Mouse (Mus musculus) cerebellum, adult 2 months (tissue): ENCODE measurements around the gene Mlxip. TPM values are rescaled to one million over a fixed set of nuclear protein-coding genes. Genes with fewer than 3 reads are reported as not detected.

Experiments
- DNase-seq, 2 experiments: peaks; one replicate each; pipeline ENCODE4 v3.0.0; 2021
- H3K27ac ChIP-seq: fragments of 200-500 bp; 2 replicates; pipeline ENCODE4 v1.5.1; 2012; ENCODE audit warnings: low read length, control low read depth, inconsistent platforms; ENCODE audit not compliant: insufficient read depth
- H3K27me3 ChIP-seq: fragments of 200-500 bp; 2 replicates; pipeline ENCODE4 v1.6.1; 2012; ENCODE audit warnings: inconsistent platforms, mild to moderate bottlenecking, low read length, moderate library complexity; ENCODE audit not compliant: control insufficient read depth, insufficient read depth
- H3K4me1 ChIP-seq: fragments of 200-500 bp; 2 replicates; pipeline ENCODE4 v1.6.1; 2011; ENCODE audit warnings: low read length; ENCODE audit not compliant: control insufficient read depth, insufficient read depth
- H3K4me3 ChIP-seq: fragments of 200-500 bp; replicated peaks from 2 replicates; pipeline ENCODE3; 2011; ENCODE audit warnings: mild to moderate bottlenecking, low read depth, low read length, control low read depth; ENCODE audit not compliant: insufficient read depth
- CTCF ChIP-seq: fragments of 200-500 bp; IDR thresholded peaks from 2 replicates; pipeline ENCODE4 v1.5.1; 2011; ENCODE audit warnings: low read depth, mild to moderate bottlenecking, control low read depth, low read length, moderate library complexity, borderline replicate concordance; ENCODE audit not compliant: insufficient read depth
- POLR2A ChIP-seq: fragments of 200-500 bp; IDR thresholded peaks from 2 replicates; pipeline ENCODE4 v1.6.1; 2011; ENCODE audit warnings: low read length, control low read depth, borderline replicate concordance; ENCODE audit not compliant: insufficient read depth
- WGBS: fragments of 180-500 bp; shearing (Covaris S2); methylation state at CpG from one replicate; pipeline ENCODE4 v1.1.7; 2018; 5-methylcytosine and 5-hydroxymethylcytosine counted together
- polyA plus RNA-seq: library from polyadenylated mRNA; depleted of rRNA; stranded (reverse); fragments of >200 nt; gene quantifications from 2 replicates; pipeline ENCODE4 v1.2.3, GENCODE M21; 2012

The Mlxip gene
- polyA plus RNA-seq, 1 experiment, result 21.7 TPM

GRCm38 (mm10) chr5:123439312-123439711, 44.7 kb downstream of the Mlxip start:
- no peak for DNase-seq
- H3K4me3 ChIP-seq, result no peak overlapping the region
- H3K4me1 ChIP-seq, result peaks cover 7% of the 10 kb centered on the region
- no peak overlapping the region for H3K27ac ChIP-seq
- TF ChIP-seq CTCF, result no peak
- TF ChIP-seq POLR2A, result no peak
- WGBS, result 69% methylated on average over 1 of the region's 1 CpGs
- no peaks in the 10 kb centered on the region for H3K27me3 ChIP-seq

DNA sequence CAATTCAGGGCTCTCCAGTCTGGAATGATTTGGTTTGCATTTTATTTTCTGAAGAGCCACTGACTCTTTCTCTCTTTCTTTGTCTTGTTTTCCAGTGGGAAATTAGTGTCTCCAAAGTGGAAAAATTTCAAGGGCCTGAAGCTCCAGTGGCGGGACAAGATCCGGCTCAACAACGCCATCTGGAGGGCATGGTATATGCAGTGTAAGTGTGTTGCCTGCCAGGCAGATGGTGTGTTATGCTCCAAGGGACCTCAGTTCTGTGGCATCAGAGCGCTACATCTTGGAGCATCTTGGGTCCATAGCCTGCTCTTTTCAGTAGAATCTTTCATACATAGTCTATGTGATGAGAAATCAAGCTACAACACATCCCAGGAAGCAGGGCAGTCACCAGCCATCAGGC, 45.3 kb downstream of the Mlxip start:
- 60% methylated on average over 4 of the region's 4 CpGs for WGBS
- peak; percentile 48; the same call in 1 of the 2 replicates for TF ChIP-seq CTCF
- TF ChIP-seq POLR2A, result no peak
- H3K4me1 ChIP-seq, result peaks cover 7% of the 10 kb centered on the region
- no peak overlapping the region for H3K27ac ChIP-seq
- DNase-seq, result peak; percentile 40 to 51
- no peak overlapping the region for H3K4me3 ChIP-seq
- no peaks in the 10 kb centered on the region for H3K27me3 ChIP-seq

GRCm38 (mm10) chr5:123440664-123441063, 46.1 kb downstream of the Mlxip start:
- no peak for DNase-seq
- H3K4me3 ChIP-seq, result no peak overlapping the region
- 46% methylated on average over 4 of the region's 4 CpGs for WGBS
- H3K27ac ChIP-seq, result no peak overlapping the region
- no peaks in the 10 kb centered on the region for H3K27me3 ChIP-seq
- no peak for TF ChIP-seq POLR2A
- TF ChIP-seq CTCF, result peak; percentile 18; the same call in 1 of the 2 replicates
- peaks cover 6% of the 10 kb centered on the region for H3K4me1 ChIP-seq

- Histone ChIP-seq H3K4me3 (no peak overlapping the region), H3K27me3 (no peaks in the 10 kb centered on the region), H3K27ac (no peak overlapping the region), H3K4me1 (peaks cover 3% of the 10 kb centered on the region; the same call in 1 of the 2 replicates)
- no peak for DNase-seq
- TF ChIP-seq POLR2A (no peak), CTCF (no peak)
- 95% methylated on average over 3 of the region's 3 CpGs for WGBS
Measured at GRCm38 (mm10) chr5:123442283-123442682, 47.7 kb downstream of the Mlxip start.

DNA sequence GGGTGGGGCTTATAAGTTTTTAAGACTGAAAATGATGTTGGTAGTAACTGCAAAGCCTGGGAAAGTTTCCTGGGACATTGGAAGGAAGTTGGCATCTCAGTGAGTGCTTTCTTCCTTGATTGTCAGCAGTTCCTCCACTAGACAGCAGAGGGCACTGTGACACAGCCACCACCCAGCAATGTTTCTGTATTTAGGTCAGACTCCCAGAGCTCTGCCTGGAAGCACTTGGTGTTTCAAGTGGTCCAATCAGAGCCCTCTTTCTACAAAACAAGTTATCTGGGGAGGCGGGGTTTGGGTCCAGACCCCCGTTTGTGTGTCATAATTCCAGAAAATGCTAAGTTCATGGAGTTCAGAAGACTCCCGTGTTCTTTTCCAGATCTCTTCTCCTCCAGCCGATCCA, 49.5 kb downstream of the Mlxip start:
- peak; percentile 70 to 77 for DNase-seq
- no peak overlapping the region for H3K27ac ChIP-seq
- TF ChIP-seq CTCF (peak; percentile 86), POLR2A (no peak)

DNA sequence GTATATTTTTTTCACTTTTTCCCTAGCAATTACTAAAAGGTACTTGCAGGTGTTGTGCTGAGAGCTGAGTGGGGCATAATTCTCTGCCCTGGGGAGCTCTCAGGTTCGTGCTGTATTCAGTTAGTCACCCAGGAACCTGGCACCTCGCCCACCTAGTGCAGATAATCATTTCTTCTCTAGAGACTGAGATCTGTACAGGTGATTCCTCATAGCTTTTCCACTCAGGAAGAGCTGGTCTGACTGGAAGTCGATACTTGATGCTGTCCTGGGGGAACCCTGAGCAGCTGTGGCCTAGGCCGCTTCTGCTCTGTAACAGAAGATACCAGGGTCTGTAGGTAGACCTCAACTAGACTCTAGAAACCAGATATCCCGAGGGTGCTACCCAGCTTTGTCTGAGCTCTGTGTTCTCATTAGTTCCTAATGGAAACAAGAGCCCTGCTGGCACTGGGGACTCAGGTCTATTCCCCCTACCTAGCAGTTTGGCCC, 50.3 kb downstream of the Mlxip start:
- TF ChIP-seq POLR2A, result no peak
- TF ChIP-seq CTCF, result no peak
- H3K27me3 ChIP-seq, result no peaks in the 10 kb centered on the region
- WGBS, result 83% methylated on average over 5 of the region's 5 CpGs

More for the DNA sequence above, 49.5 kb downstream of the Mlxip start:
- no peak overlapping the region for H3K4me3 ChIP-seq
- H3K4me1 ChIP-seq, result no peaks in the 10 kb centered on the region
- 43% methylated on average over 4 of the region's 4 CpGs for WGBS
- no peaks in the 10 kb centered on the region for H3K27me3 ChIP-seq

GRCm38 (mm10) chr5:123451886-123452285, 57.3 kb downstream of the Mlxip start:
- TF ChIP-seq CTCF (no peak), POLR2A (no peak)
- Histone ChIP-seq H3K27ac (no peak overlapping the region), H3K4me3 (no peak overlapping the region), H3K27me3 (no peaks in the 10 kb centered on the region), H3K4me1 (no peaks in the 10 kb centered on the region)
- whole genome bisulfite sequencing, result 91% methylated on average over 7 of the region's 7 CpGs
- no peak for DNase-seq

More for the DNA sequence above, 50.3 kb downstream of the Mlxip start:
- DNase-seq, result no peak
- Histone ChIP-seq H3K4me1 (no peaks in the 10 kb centered on the region), H3K4me3 (no peak overlapping the region), H3K27ac (no peak overlapping the region)

DNA sequence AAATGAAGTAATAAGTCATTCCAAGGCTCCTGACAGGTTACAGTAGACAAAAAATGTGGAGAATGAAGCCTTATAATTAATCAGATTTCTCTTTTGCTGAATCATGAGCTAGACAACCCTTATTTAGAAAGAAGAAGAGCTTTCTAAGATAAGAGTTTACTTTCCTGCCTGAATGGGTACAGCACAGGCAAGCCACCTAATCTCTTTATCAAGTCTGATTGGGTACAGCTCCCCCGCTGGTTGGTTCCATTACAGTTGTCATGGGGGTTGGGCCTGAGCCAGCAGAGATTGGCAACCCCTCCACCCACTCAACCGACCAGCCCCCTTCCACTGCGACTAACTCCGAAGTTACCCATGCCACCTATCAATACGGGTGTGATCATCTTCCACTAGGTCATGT, 66.8 kb downstream of the Mlxip start:
- Histone ChIP-seq H3K4me1 (no peaks in the 10 kb centered on the region), H3K4me3 (no peak overlapping the region), H3K27me3 (no peaks in the 10 kb centered on the region), H3K27ac (no peak overlapping the region)
- WGBS, result 38% methylated on average over 5 of the region's 5 CpGs
- DNase-seq, result no peak
- TF ChIP-seq CTCF, result no peak
- TF ChIP-seq POLR2A, result no peak
